Mouse (Mus musculus) v-Abl transformed pro-B cells (cell line): ENCODE results near the gene Prickle2.

ENCODE experiments used
- in situ Hi-C, 2 experiments: fragments of 400-800 bp; cut with MboI; formaldehyde crosslinking; loops; one replicate each; pipeline ENCODE4 v1.15.1; 2025; ENCODE audit not compliant: unreplicated experiment in 2 of 2

Gene Prickle2

GRCm38 (mm10) chr6:92521526-92522075 is 184.4 kb downstream of the Prickle2 start:
- in situ Hi-C loops: no loop called here

GRCm38 (mm10) chr6:92520088-92520875 is 185.7 kb downstream of the Prickle2 start:
- in situ Hi-C loops: no loop called here

GRCm38 (mm10) chr6:92518438-92518968 is 187.5 kb downstream of the Prickle2 start:
- in situ Hi-C loops: no loop called here

- in situ Hi-C loops: no loop called here
These were observed 189.0 kb downstream of the Prickle2 start for GRCm38 (mm10) chr6:92517002-92517401.

GRCm38 (mm10) chr6:92512001-92512400 is 194.0 kb downstream of the Prickle2 start:
- in situ Hi-C loops: no loop called here

- in situ Hi-C loops: no loop called here
These were observed 196.2 kb downstream of the Prickle2 start for GRCm38 (mm10) chr6:92509712-92510111.

GRCm38 (mm10) chr6:92506276-92506675 is 199.7 kb downstream of the Prickle2 start:
- in situ Hi-C loops: no loop called here

- in situ Hi-C loops: no loop called here
These were observed 206.5 kb downstream of the Prickle2 start for GRCm38 (mm10) chr6:92499449-92499848.

GRCm38 (mm10) chr6:92498574-92498973 is 207.4 kb downstream of the Prickle2 start:
- in situ Hi-C loops: no loop called here

GRCm38 (mm10) chr6:92497279-92497678 is 208.7 kb downstream of the Prickle2 start:
- in situ Hi-C loops: no loop called here

GRCm38 (mm10) chr6:92495500-92495899 is 210.5 kb downstream of the Prickle2 start:
- in situ Hi-C loops: no loop called here

- in situ Hi-C loops: no loop called here
These were observed 224.3 kb downstream of the Prickle2 start for GRCm38 (mm10) chr6:92481690-92481956.

GRCm38 (mm10) chr6:92480941-92481689 is 224.8 kb downstream of the Prickle2 start:
- in situ Hi-C loops: no loop called here

- in situ Hi-C loops: no loop called here
These were observed 227.3 kb downstream of the Prickle2 start for GRCm38 (mm10) chr6:92478612-92479011.

- in situ Hi-C loops: no loop called here
These were observed 228.3 kb downstream of the Prickle2 start for GRCm38 (mm10) chr6:92477621-92478020.

GRCm38 (mm10) chr6:92469456-92469855 is 236.5 kb downstream of the Prickle2 start:
- in situ Hi-C loops: no loop called here

GRCm38 (mm10) chr6:92468892-92469291 is 237.1 kb downstream of the Prickle2 start:
- in situ Hi-C loops: no loop called here

GRCm38 (mm10) chr6:92468383-92468791 is 237.6 kb downstream of the Prickle2 start:
- in situ Hi-C loops: no loop called here

- in situ Hi-C loops: no loop called here
These were observed 238.6 kb downstream of the Prickle2 start for GRCm38 (mm10) chr6:92467343-92467742.

- in situ Hi-C loops: no loop called here
These were observed 240.3 kb downstream of the Prickle2 start for GRCm38 (mm10) chr6:92465666-92466065.

- in situ Hi-C loops: no loop called here
These were observed 241.1 kb downstream of the Prickle2 start for GRCm38 (mm10) chr6:92464781-92465337.
